Mouse (Mus musculus): ENCODE data around the gene S100a16. TPM values are rescaled to one million over a fixed set of nuclear protein-coding genes. Genes with fewer than 3 reads are reported as not detected.

S100a16 gene
- not detected in 4 replicates for total RNA-seq (2023; ENCODE audit: inconsistent age)

DNA sequence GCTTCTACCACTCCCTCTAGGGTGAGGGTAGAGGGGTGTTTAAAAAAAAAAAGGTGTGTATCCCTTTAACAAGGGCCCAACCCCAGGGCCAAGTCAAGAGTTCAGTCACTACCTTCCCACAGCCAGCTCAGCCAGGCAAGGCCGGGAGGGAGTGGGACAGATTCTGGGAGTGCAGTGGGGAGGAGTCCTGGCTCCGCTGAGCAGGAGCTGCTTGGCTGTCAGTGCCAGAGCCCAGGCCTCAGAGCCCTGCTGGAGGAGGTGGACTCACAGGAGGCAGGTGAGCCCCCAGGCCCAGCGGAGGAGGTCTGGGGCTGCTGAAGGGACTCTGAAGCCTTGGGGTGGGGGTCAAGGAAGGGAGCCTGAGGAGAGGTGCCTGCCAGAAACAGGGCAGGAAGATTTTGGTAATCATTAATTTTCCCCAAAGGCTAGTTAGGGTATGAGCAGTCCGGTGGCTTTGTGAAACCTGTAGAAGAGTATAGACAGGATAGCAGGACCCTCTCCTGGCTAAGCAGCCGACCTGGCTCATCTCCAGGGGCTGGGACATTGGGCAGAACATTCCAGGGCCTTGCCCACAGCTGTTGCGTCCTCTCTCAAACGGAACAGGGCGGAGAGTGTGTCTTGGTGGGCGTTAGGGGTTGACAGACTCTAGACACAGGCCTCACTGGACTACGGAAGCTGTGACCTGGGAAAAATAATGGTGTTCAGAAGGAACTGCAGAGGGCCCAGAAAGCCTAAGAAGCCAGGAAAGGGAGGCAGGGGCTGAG lies at the start of gene S100a16:
Gene S100a16 (plus strand): TSS at position 114 of the 764 bp plus-strand sequence.

DNA sequence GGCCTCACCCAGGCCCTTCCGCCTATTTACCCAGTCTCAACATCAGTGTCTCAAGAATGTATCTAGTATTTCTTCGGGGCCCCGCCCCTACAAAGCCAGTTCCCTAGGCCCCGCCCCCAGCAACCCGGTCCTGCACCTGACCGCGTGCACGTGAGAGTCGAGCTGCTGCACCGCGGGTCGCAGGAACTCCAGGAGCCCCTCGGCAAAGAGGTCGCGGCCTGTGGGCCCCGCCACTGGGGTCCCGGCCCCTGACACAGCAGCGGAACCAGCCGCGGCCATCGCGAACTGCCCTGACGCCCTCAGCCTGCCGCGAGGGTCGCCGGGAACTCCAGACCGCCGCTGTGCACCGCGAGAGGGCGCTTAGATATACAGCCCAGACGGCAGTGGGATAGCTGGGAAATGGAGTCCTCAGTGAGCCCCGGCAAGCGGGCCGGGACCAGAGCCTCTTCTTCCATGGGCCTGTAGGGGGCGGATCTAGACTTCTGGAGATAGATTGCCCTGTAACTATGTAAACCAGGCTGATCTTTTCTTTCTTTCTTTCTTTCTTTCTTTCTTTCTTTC lies 46.3 kb upstream of the S100a16 start, which contains the start of gene Snapin:
Gene Snapin (minus strand): TSS at position 338 of the 561 bp plus-strand sequence.

DNA sequence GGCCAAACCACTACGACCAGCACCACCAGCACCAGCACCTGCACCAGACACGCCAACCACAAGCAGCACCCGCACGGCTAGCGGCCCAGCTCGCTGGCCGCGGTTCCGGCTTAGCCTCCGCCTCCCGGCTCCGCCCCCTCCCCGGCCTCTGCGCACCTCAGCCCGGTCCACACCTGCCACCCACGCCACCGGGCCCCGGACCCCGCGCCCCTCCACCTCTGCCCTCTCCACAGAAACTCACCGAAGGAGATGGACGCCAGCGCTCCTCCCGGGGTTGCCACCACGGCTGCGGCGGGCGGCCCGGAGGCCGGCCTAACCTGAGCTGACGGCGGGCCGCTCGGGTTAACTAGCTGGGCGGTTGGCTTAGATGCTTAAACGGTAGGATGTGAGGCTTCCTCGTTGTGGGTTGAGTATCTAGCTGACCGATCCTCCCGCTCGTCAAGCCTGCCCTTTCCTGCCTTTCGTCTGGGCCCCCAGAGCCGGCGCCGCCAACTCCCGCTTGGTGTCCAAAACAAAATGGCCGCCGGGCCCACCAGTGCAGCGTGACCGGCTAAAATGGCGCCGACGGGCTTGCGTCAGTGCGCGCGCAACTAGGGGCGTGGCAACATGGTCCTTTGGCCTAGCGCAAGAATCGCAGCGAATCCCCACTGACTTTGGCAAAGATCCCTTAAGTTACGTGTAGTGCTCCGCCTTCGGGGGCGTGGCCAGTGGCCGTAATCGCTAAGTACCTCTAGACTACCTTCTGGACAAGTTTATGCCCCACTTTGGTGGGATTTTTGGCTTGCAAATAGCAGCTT lies 27.9 kb upstream of the S100a16 start, which contains the start of gene Chtop:
Gene Chtop (minus strand): TSS at position 549 of the 797 bp plus-strand sequence.

DNA sequence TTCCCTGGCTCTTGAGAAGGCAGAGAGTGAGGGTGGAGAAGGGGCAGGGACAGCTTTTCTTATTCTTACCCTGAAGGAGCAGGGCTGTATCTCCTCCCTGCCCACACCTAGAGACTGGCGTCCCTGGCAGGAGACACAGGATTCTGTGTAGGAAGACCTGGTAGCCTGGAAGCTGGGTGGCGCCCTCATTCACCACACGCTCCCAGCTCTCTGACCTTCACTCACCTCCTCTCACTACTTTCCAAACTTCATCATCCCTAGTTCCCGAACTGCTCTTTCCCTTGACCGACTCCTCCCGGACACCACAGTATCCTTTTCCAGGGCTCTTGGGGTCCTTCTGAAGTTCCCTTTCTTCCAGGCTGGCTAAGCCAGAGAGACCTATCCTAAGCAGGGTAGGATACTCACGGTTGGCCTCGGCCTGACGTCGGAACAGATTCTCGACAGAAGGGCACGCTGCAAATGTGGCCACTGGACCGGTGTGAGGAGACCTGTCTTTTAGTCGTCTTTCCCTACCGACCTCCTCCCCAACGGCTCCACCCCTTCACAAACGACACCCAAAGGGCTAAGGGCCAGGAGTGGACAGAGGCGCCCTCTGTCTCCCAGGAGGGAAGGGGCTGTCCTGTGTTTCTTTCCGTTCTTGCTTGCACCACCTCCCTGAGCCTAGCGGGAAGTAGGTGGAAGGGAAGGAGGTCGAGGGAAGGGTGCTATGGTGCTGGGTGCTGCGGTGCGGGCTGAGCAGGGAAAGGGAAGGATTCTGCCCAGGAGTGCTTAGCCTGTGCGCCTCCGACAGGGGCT lies 23.1 kb upstream of the S100a16 start, which contains the start of the genes S100a1 and S100a13:
Gene S100a1 (minus strand): TSS at position 597 of the 795 bp plus-strand sequence.
Gene S100a13 (plus strand): TSS at position 640 of the 795 bp plus-strand sequence.

DNA sequence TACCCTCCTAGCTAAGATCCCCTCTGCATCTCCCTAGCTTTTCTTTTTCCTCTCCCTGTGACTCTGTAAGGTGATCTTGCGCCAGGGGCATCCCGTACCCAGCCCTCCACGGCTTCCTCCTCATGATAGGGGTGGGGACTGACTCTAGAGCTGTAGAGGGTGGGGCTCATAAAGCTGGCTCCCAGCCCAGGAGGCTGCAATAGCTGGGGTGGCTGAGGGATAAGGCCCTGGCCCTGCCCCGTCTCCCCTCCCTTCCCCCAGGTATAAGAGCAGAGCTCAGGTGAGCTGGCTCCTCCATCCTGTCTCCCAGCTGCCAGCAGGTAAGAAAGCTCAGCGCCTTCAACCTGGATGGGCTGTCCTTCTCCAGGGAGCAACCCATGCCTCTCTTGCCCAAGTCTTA lies 10.5 kb upstream of the S100a16 start, which contains the start of gene S100a14:
Gene S100a14 (plus strand): TSS at position 277 of the 400 bp plus-strand sequence.

DNA sequence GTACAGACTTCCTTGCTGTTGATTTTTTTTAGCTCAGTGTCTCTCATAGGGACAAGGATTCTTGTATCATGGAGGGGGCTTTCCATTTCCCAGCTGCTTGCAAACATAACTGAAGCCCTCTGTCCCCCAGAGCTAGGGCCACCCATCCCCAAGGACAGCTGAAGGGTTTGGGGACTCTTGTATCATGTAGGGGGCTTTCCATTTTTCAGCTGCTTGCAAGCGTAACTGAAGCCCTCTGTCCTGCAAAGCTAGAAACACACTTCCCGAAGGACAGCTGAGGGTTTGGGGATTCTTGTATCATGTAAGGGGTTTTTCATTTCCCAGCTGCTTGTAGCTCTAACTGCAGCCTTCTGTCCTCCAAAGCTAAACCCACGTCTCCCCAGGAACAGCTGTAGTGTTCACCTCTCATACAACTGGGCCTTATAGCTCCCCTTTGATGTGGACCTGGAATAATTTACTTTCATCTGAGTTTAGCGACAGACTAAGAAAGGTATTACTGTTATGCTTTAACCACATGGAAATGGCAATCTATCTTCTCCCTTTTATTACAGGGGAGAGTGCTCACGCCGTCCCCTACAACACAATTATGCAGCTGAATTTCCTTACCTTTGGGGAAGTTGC lies 23.1 kb downstream of the S100a16 start, which contains the start of gene S100a3:
Gene S100a3 (plus strand): TSS at position 571 of the 621 bp plus-strand sequence.

DNA sequence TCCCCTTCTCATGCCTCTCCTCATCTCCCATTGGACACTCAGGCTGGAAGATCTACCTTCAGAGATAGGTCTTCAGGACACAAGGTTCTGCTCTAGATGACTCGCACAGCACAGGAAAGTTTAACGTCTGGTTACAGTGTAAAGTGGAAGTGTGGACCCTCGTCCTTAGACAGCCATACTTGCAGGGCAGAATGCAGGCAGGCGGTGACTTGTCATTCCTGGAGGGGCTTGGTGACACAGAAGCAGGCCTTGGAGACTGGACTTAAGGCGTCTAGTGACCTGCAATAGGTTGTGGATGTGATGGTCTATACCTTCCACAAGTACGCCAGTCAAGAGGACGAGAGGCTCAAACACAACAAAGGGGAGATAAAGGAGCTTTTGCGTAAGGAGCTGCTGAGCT lies 52.9 kb downstream of the S100a16 start, which contains the start of gene S100a2:
Gene S100a2 (plus strand): TSS at position 301 of the 400 bp plus-strand sequence.

Other genes with a start within 250 kb of the S100a16 start
- 110 to 130 TPM (median 118 TPM) in 4 replicates for gene Gatad2b, start 244.1 kb upstream of the S100a16 start, total RNA-seq (2023; ENCODE audit: inconsistent age)
- gene Slc27a3, start 147.3 kb upstream of the S100a16 start, total RNA-seq (2023; ENCODE audit: inconsistent age): 0.99 to 2.0 TPM (median 1.6 TPM) in 4 replicates
- 50.8 to 61.1 TPM (median 56.2 TPM) in 4 replicates for gene Ints3, start 103.6 kb upstream of the S100a16 start, total RNA-seq (2023; ENCODE audit: inconsistent age)
- gene Npr1, start 71.4 kb upstream of the S100a16 start, total RNA-seq (2023; ENCODE audit: inconsistent age): 0.83 TPM in 1 of 4 replicates, not detected in the others
- gene Ilf2, start 61.1 kb upstream of the S100a16 start, total RNA-seq (2023; ENCODE audit: inconsistent age): 85.5 to 94.6 TPM (median 90.6 TPM) in 4 replicates
- 52.9 to 66.8 TPM (median 60.9 TPM) in 4 replicates for gene Snapin, start 46.2 kb upstream of the S100a16 start, total RNA-seq (2023; ENCODE audit: inconsistent age)
- gene Chtop, start 27.8 kb upstream of the S100a16 start, total RNA-seq (2023; ENCODE audit: inconsistent age): 188 to 206 TPM (median 192 TPM) in 4 replicates
- gene S100a1, start 22.9 kb upstream of the S100a16 start, total RNA-seq (2023; ENCODE audit: inconsistent age): 1.0 to 1.6 TPM in 2 of 4 replicates, not detected in the others
- 17.0 to 22.0 TPM (median 19.6 TPM) in 4 replicates for gene S100a13, start 22.8 kb upstream of the S100a16 start, total RNA-seq (2023; ENCODE audit: inconsistent age)
- 0.48 to 1.3 TPM (median 0.83 TPM) in 3 of 4 replicates, not detected in the other for gene S100a14, start 10.4 kb upstream of the S100a16 start, total RNA-seq (2023; ENCODE audit: inconsistent age)
- gene S100a3, start 23.3 kb downstream of the S100a16 start, total RNA-seq (2023; ENCODE audit: inconsistent age): 0.27 to 1.6 TPM (median 0.86 TPM) in 3 of 4 replicates, not detected in the other
- not detected in 4 replicates for gene S100a2, start 53.0 kb downstream of the S100a16 start, total RNA-seq (2023; ENCODE audit: inconsistent age)
- 3.3 TPM in 1 of 4 replicates, not detected in the others for gene Gm42674, start 64.7 kb downstream of the S100a16 start, total RNA-seq (2023; ENCODE audit: inconsistent age)
- gene S100a4, start 66.5 kb downstream of the S100a16 start, total RNA-seq (2023; ENCODE audit: inconsistent age): 51.7 to 70.7 TPM (median 60.6 TPM) in 4 replicates
- 2.0 to 6.8 TPM (median 4.0 TPM) in 4 replicates for gene S100a5, start 71.3 kb downstream of the S100a16 start, total RNA-seq (2023; ENCODE audit: inconsistent age)
- gene S100a6, start 75.6 kb downstream of the S100a16 start, total RNA-seq (2023; ENCODE audit: inconsistent age): 62.1 to 83.5 TPM (median 70.4 TPM) in 4 replicates
- gene S100a7a, start 116.8 kb downstream of the S100a16 start, total RNA-seq (2023; ENCODE audit: inconsistent age): not detected in 4 replicates
- gene S100a8, start 131.7 kb downstream of the S100a16 start, total RNA-seq (2023; ENCODE audit: inconsistent age): 4.9 to 7.9 TPM (median 6.2 TPM) in 4 replicates
- gene S100a9, start 158.5 kb downstream of the S100a16 start, total RNA-seq (2023; ENCODE audit: inconsistent age): 5.4 to 8.4 TPM (median 7.1 TPM) in 4 replicates
- gene Pglyrp4, start 189.7 kb downstream of the S100a16 start, total RNA-seq (2023; ENCODE audit: inconsistent age): not detected in 4 replicates
- gene Gm5849, start 240.6 kb downstream of the S100a16 start, total RNA-seq (2023; ENCODE audit: inconsistent age): not detected in 4 replicates

Data from B cell, adult (primary cell).